Mouse (Mus musculus) gastrocnemius, postnatal 25 days (tissue): ENCODE results near the gene Strn4. TPM values are rescaled to one million over a fixed set of nuclear protein-coding genes. Genes with fewer than 3 reads are reported as not detected.

Experiments used
- DNase-seq: peaks from one replicate; pipeline ENCODE4 v3.0.0; 2022
- total RNA-seq, 2 experiments: library from RNA; stranded (reverse); gene quantifications; 1 replicate in 1 of 2; 2 replicates in 1 of 2; pipeline ENCODE4 v1.2.3; 2021

Gene Strn4
- total RNA-seq, 2 experiments from 2014 or later, result 13.2 to 22.4 TPM

GRCm38 (mm10) chr7:16876006-16876405 lies 60.3 kb downstream of the Strn4 start:
- DNase-seq, result no peak

- peak; percentile 39 for DNase-seq
Observed at GRCm38 (mm10) chr7:16876608-16877007, 60.9 kb downstream of the Strn4 start.

GRCm38 (mm10) chr7:16877717-16878116 lies 62.0 kb downstream of the Strn4 start:
- no peak for DNase-seq

GRCm38 (mm10) chr7:16879796-16880547 lies 64.3 kb downstream of the Strn4 start:
- DNase-seq, result peak; percentile 57

DNA sequence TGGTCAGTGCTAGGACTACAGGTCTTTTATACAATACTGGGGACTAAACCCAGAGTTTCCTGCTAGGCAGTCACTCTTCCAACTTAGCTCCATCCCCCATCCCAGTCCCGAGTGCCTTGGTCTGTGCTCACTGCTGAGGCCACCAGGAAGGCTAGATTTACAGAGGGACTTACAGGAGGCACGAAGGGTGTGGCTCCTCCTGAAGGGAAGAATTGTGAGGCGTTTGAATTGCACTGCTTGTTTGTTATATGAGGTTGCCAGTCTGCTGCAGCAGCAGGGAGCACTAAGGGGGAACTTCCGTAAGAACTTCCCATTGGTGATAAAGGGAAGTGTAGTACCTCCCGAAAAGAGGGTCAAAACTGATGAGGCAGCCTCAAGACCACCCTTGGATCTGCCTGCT lies 64.9 kb downstream of the Strn4 start:
- DNase-seq, result no peak

DNA sequence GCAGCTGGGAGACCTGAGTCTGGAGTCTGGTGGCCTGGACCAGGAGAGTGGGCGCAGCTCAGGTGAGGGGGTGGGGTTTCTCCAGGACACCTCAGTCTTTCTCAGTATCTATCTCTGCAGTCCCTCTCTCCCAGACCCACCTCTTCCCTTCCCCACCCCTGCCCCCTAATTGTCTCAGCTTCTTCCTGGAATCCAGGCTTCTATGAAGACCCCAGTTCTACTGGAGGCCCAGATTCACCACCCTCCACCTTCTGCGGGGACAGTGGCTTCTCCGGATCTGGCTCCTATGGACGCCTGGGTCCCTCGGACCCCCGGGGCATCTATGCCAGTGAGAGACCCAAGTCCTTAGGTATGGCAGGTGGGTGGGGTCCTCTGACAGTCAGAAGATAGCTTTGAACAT lies 67.5 kb downstream of the Strn4 start:
- DNase-seq, result no peak

GRCm38 (mm10) chr7:16884334-16884733 lies 68.6 kb downstream of the Strn4 start:
- no peak for DNase-seq

- no peak for DNase-seq
Observed at GRCm38 (mm10) chr7:16885271-16885776, 69.6 kb downstream of the Strn4 start.

GRCm38 (mm10) chr7:16885905-16886304 lies 70.2 kb downstream of the Strn4 start:
- DNase-seq, result no peak

Other genes with a start within 250 kb of the Strn4 start
- gene Arhgap35, start 200.9 kb upstream of the Strn4 start, total RNA-seq, result 10 to 100 TPM; 15.3 to 16.5 TPM
- gene Ceacam15, start 140.2 kb upstream of the Strn4 start, total RNA-seq, result not detected
- gene Ceacam9, start 94.0 kb upstream of the Strn4 start, total RNA-seq, result not detected
- 10 to 100 TPM; 52.5 to 56.7 TPM for gene Ap2s1, start 77.5 kb upstream of the Strn4 start, total RNA-seq
- gene Slc1a5, start 34.5 kb upstream of the Strn4 start, total RNA-seq, result 10 to 100 TPM; 14.2 to 47.4 TPM
- gene Fkrp, start 843 bp downstream of the Strn4 start, total RNA-seq, result 10 to 100 TPM; 35.7 to 42.3 TPM
- 1 to 10 TPM; 5.0 to 5.3 TPM for gene Prkd2, start 27.0 kb downstream of the Strn4 start, total RNA-seq
- 1 to 10 TPM; 1.9 to 2.3 TPM for gene Dact3, start 59.4 kb downstream of the Strn4 start, total RNA-seq
- gene Gng8, start 75.9 kb downstream of the Strn4 start, total RNA-seq, result not detected
- gene Ptgir, start 90.6 kb downstream of the Strn4 start, total RNA-seq, result 1 to 10 TPM in 1 of 2 experiments, under 1 TPM in 1; 0.97 to 1.3 TPM
- 100 to 1,000 TPM; 257 to 291 TPM for gene Calm3, start 108.2 kb downstream of the Strn4 start, total RNA-seq
- 1 to 10 TPM; 2.3 to 3.3 TPM for gene Pnmal2, start 128.8 kb downstream of the Strn4 start, total RNA-seq
- not detected for gene Pnmal1, start 143.8 kb downstream of the Strn4 start, total RNA-seq
- gene Gm42372, start 167.2 kb downstream of the Strn4 start, total RNA-seq, result not detected
- gene Ccdc8, start 176.8 kb downstream of the Strn4 start, total RNA-seq, result 1 to 10 TPM; 1.7 to 2.6 TPM
- 10 to 100 TPM; 59.8 to 68.1 TPM for gene Ppp5c, start 212.0 kb downstream of the Strn4 start, total RNA-seq
- 1 to 10 TPM in 1 of 2 experiments, under 1 TPM in 1; 0.97 to 1.3 TPM for gene Hif3a, start 246.5 kb downstream of the Strn4 start, total RNA-seq